Mouse (Mus musculus): Measurements from ENCODE around the gene Pfkp.
A peak's percentile ranks its signal among the peaks of the same experiment; 100 is the strongest.

Pfkp gene

GRCm38 (mm10) chr13:6636520-6636919 lies 12.1 kb downstream of the Pfkp start:
- DNase-seq: no peak

GRCm38 (mm10) chr13:6635138-6636076 lies 13.2 kb downstream of the Pfkp start:
- DNase-seq: no peak

GRCm38 (mm10) chr13:6634063-6634462 lies 14.5 kb downstream of the Pfkp start:
- DNase-seq: peak; percentile 13

GRCm38 (mm10) chr13:6633524-6633923 lies 15.1 kb downstream of the Pfkp start:
- peak; percentile 62 for DNase-seq

- no peak for DNase-seq
Measured at GRCm38 (mm10) chr13:6632935-6633334, 15.6 kb downstream of the Pfkp start.

GRCm38 (mm10) chr13:6632513-6632912 lies 16.1 kb downstream of the Pfkp start:
- no peak for DNase-seq

- DNase-seq: no peak
Measured at GRCm38 (mm10) chr13:6631772-6632510, 16.6 kb downstream of the Pfkp start.

GRCm38 (mm10) chr13:6630660-6631059 lies 17.9 kb downstream of the Pfkp start:
- DNase-seq: no peak

- no peak for DNase-seq
Measured at GRCm38 (mm10) chr13:6629927-6630326, 18.6 kb downstream of the Pfkp start.

GRCm38 (mm10) chr13:6628998-6629764 lies 19.4 kb downstream of the Pfkp start:
- DNase-seq: no peak

GRCm38 (mm10) chr13:6628261-6628660 lies 20.3 kb downstream of the Pfkp start:
- no peak for DNase-seq

- DNase-seq: no peak
Measured at GRCm38 (mm10) chr13:6627352-6627751, 21.2 kb downstream of the Pfkp start.

GRCm38 (mm10) chr13:6626508-6627114 lies 22.0 kb downstream of the Pfkp start:
- no peak for DNase-seq

GRCm38 (mm10) chr13:6625942-6626341 lies 22.6 kb downstream of the Pfkp start:
- no peak for DNase-seq

- DNase-seq: no peak
Measured at GRCm38 (mm10) chr13:6624604-6625003, 24.0 kb downstream of the Pfkp start.

- no peak for DNase-seq
Measured at GRCm38 (mm10) chr13:6624121-6624520, 24.5 kb downstream of the Pfkp start.

- no peak for DNase-seq
Measured at GRCm38 (mm10) chr13:6621831-6622230, 26.7 kb downstream of the Pfkp start.

- DNase-seq: no peak
Measured at GRCm38 (mm10) chr13:6620250-6620649, 28.3 kb downstream of the Pfkp start.

- DNase-seq: no peak
Measured at GRCm38 (mm10) chr13:6618711-6619110, 29.9 kb downstream of the Pfkp start.

GRCm38 (mm10) chr13:6613690-6614445 lies 34.7 kb downstream of the Pfkp start:
- DNase-seq: no peak

- no peak for DNase-seq
Measured at GRCm38 (mm10) chr13:6602786-6603409, 45.7 kb downstream of the Pfkp start.

All from thymus, postnatal 14 days (tissue).